Mouse (Mus musculus) heart, adult 2 months (tissue): Measurements from ENCODE around the gene Elp6.

Experiments used
- CTCF ChIP-seq: fragments of 200-600 bp; IDR thresholded peaks from 2 replicates; pipeline ENCODE4 v1.8.1; 2022; ENCODE audit warnings: antibody characterized with exemption, mild to moderate bottlenecking, moderate library complexity
- EP300 ChIP-seq: fragments of 200-500 bp; IDR thresholded peaks from 2 replicates; pipeline ENCODE4 v1.6.1; 2011; ENCODE audit warnings: low read depth, low read length, control low read depth; ENCODE audit not compliant: insufficient read depth
- POLR2A ChIP-seq: fragments of 200-500 bp; IDR thresholded peaks from 2 replicates; pipeline ENCODE4 v1.6.1; 2011; ENCODE audit warnings: mild to moderate bottlenecking, low read depth, low read length, control low read depth; ENCODE audit not compliant: insufficient read depth

DNA sequence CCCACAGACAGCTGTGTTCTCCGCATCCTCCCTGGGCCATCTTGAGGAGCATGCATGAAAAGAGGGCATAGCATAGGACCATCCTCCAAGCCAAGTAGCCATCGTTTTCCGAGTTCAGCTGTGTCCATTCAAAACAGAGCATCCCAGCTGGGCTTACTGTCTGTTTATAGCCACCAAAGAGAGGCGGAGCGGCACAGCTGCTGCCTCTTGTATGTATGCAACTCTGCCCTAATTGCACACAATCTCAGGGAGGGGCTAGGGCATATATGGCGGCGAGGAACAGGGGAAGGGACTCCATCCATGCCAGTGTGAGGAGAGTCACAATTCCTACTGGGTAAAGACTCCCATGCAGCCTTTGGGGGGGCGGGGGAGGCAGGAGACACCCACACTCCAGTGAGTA is 41.8 kb upstream of the Elp6 start:
- TF ChIP-seq CTCF: no peak
- TF ChIP-seq EP300: no peak
- no peak for TF ChIP-seq POLR2A
